Mouse (Mus musculus): ENCODE data around the gene Tmem138.

GRCm38 (mm10) chr19:10604534-10604933 is 27.4 kb upstream of the Tmem138 start:
- no peak for TF ChIP-seq MAFK (IDR thresholded peaks at IDR 0.05; ENCODE audit: insufficient read depth, low read depth, low read length)
- no peak for TF ChIP-seq CHD2 (IDR thresholded peaks at IDR 0.05; ENCODE audit: low read depth, low read length)

All from ES-E14 (cell line).